Mouse (Mus musculus) layer of hippocampus, adult 9-10 months (tissue): ENCODE data around the gene Mob3c.

ENCODE experiments used
- DNase-seq: peaks from one replicate; pipeline ENCODE4 v3.0.0; 2022; ENCODE audit warnings: low spot score

The Mob3c gene

DNA sequence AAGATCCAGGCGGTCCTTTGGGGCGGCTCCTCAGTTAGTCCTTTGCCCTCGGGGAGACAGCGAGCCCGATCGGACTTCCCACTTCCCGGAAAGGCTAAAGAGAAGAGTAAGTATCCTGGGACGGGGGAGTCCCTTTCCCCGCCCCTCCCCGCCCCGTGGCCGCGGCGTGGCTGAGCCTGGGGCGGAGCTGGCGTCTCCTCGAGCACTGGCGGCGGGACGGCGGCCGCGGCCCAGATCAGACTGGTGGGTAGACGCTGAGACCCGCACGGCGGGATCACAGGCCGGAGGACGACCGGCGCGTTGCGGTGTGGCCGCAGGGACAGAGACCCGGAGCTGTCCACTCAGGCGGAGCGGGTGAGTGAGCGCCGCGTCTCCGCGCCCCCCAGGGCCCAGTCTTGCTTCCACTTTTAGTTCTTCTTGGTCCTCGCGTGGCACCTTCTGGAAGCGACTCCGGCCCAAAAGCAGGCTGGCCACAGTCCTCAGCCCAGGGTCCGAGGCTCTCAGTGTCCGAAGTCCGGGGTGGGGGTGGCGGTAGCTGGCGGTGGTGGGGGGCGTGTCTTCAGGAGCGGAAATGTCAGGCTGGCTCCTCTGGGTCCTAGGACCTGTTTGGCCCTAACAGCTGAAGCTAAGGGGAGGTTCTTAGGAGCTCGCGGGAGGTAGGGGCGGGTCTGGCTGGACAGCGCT is at the start of gene Mob3c:
Mob3c (plus strand) TSS at position 205 of the 684 bp plus-strand sequence.
- no peak for DNase-seq

- no peak for DNase-seq
Observed at GRCm38 (mm10) chr4:115780269-115780668, 47.6 kb upstream of the Mob3c start.

GRCm38 (mm10) chr4:115780918-115781317 is 47.0 kb upstream of the Mob3c start, which contains the start of gene Tex38:
Gene Tex38, minus strand, starts transcription at chr4:115781018.
- DNase-seq: no peak

- no peak for DNase-seq
Observed at GRCm38 (mm10) chr4:115782026-115782805, 45.7 kb upstream of the Mob3c start.

DNA sequence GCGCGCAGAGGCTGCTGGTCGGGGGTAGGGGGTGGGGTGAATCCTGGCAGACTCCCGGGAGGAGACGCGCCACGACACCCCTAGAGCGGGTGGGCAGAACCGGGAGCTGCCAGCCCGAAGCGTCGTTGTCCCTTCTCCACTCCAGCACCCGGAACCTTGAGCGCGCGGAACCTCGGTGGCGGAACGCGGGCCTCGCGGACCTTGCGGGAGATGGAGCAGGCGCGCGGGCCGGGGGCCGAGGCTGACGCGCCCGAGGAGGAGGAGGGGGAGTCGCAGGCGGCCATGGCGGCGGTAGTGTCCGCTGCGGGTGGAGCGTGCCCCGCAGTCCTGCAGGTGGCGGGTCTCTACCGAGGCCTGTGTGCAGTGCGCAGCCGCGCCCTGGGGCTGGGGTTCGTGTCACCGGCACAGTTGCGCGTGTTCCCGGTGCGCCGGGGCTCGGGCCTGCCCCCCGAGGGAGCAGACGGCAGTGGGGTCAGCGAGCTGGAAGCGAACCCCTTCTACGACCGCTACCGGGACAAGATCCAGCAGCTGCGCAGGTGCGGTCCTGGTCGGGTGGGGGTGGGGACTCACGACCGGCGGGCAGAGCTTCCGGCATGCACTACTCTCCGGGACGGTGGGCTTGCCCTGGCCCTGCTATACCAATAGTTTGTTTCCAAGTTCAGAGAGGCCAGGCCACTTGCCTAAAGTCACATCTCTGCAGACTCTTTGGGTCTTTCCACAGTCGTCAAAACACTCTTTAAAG is 43.0 kb upstream of the Mob3c start, which contains the start of gene Atpaf1:
Atpaf1 (plus strand) TSS at position 44 of the 742 bp plus-strand sequence.
- peak; percentile 45 for DNase-seq

- DNase-seq: no peak
Observed at GRCm38 (mm10) chr4:115785511-115786034, 42.3 kb upstream of the Mob3c start.

- no peak for DNase-seq
Observed at GRCm38 (mm10) chr4:115790864-115791263, 37.0 kb upstream of the Mob3c start.

GRCm38 (mm10) chr4:115795360-115795759 is 32.5 kb upstream of the Mob3c start:
- no peak for DNase-seq

DNA sequence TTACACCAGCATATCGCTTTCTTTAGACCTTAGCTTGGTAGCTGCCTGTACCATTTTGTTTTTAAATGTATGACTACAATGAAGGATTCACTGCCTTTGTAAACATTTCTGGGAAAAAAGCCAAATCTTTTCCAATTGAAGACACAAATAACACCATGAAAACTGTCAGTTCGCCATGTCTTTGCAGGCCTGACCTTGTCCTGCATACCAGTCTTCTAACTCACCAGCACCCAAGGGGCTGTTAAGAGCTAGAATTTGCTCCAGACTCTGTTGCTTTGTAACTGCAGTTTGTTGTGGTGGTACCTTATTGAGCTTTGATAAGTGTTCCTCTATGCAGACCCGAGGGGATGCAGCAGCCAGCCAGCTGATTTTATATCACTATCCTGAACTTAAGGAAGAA is 27.9 kb upstream of the Mob3c start:
- DNase-seq: no peak

GRCm38 (mm10) chr4:115812326-115812725 is 15.6 kb upstream of the Mob3c start:
- DNase-seq: no peak

DNA sequence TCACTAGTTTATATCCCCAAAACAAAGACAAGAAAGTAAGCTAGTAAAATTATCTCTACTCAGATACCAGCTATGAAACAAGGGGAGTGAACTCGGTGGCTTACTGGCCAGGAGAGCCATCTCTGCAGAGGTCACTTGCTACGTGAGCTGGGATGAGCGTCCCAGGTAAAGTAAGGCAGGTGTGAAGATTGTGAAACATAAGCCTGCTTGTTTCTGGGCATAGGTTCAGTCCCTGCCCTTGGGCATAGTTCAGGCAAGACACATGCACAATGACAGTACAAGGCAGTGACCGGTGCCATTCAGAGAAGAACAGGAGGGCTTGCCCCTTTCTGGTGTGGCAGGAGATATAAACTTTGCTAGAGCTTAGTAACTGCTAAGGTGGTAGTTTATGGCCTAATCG is 12.3 kb upstream of the Mob3c start:
- no peak for DNase-seq

DNA sequence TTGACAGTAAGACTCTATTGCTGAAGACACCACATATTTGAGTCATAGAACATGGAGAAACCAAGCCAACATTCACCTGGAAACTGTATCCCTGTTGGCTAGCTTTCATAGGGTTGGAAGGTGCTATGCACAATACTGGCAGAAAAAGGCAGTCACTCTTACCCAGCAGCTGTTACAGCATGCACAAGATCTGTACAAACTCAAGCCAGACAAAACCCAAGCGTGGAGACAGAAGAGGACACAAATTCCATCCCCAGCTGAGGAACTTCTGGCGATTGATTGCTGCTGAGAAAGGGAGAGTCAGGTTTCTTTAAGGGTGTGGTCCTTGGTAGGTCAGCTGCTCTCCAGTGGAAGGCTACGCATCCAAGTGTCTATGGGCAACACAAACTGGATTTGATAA is 7.7 kb upstream of the Mob3c start:
- no peak for DNase-seq

DNA sequence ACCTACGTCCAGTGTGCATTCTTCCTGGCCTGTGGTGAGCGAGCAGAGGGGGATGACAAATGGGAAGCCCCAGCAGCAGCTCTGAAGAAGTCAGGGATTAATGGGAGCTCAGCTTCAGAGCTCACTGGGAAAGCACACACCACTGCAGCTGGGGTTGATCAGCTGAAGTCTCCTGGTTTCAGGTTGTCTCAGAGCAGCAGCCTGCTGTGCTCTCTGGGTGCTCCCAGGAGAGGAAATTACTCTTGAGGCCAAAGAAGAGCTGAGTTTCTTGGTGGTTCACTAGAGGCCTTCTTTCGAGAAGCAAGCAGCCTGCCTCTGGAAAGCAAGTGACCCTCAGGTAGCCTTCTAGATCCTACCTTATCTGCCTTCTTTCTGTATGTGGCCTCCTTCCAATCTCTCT is 6.9 kb upstream of the Mob3c start:
- DNase-seq: no peak

- no peak for DNase-seq
Observed at GRCm38 (mm10) chr4:115821431-115821830, 6.5 kb upstream of the Mob3c start.

DNA sequence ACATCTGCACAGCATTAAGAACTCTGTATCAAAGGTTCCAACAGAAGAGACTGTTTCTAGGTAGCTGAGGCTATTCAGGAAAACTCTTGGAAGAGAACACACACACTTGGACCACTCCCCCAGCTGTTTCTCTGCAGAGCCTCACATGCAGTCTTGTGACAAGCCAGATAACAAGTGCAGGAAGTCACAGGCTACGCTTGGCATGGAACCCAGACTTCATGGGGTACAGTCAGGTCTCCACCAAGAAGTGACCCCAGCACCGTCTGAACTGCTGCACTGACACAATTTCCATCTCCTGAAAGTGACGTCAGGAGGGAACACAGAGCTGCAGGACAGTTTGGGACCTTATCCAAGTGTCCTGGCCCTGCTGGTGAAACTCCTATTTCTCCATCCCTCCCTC is 6.0 kb upstream of the Mob3c start:
- DNase-seq: no peak

DNA sequence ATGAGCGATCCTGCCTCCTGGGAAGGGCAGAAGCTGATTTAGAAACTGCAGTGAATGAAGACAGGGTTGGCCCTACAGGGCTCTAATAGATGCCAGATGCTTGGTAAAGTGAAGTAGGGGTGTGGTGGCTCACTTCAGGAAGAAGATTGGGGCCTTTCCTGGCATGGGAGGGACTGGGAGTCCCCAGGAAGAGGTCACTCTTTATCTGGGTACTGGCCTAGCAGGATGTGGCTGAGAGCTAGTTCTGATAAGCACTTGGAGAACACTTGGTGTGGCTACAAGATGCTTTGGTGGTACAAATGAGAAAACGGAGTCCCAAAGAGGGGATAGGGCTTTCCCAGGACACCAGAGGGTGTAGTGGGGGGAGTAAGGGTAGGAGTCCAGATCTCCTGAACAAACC is 3.7 kb upstream of the Mob3c start:
- DNase-seq: no peak

DNA sequence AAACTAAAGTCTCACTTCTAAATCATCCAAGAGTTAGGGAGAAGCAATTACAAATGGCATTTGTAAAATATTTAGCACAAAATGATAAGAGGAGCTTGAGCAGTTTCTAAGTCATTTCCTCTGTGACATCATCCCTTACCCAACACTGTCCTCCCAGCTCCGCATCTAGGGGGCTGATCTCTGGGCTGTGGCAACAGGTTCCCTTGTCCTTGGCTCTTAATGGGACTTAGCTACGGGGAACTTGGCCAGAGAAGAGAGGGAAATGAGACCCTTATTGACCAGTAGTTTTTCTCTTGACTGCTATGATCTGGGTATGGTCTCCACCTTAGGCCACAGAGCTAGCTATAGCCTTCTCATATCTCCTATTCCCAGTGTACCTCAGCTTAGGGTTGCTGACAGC is 2.6 kb upstream of the Mob3c start:
- DNase-seq: no peak

DNA sequence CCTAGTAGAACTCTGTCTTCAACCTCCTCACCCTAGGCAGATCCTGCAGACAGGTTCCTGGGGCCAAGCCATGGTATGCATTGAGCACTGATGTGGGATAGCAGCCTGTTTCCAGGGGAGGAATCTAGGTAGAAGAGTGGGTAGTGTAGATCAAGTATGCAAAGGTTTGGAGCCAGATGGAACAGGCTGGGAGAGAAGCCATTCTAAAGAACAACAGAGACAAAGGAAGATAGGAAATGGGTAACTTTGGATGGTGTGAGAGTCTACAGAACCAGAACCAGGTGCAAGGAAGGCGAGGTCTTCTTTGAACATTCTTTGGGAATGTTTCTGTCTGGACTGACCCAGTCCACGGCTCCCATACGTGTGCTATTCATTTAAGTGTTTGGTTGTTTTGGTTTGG is 826 bp upstream of the Mob3c start:
- DNase-seq: no peak

DNA sequence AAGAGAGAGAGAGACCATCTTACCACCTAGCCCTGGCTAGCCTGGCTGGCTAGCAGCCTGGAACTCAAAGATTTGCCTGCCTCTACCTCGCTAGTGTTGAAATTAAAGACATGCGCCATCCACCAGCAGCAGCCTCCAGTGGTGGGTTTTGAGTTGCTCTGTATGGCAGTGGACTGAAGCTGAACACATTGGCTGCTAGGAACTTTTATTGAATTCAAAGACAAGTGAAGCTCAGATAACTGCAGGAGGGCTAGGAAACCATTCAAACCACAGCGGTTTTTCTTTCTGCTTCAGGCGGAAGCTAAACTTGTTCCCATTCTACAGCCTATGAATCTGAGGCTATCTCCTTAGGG is 381 bp upstream of the Mob3c start:
- no peak for DNase-seq

DNA sequence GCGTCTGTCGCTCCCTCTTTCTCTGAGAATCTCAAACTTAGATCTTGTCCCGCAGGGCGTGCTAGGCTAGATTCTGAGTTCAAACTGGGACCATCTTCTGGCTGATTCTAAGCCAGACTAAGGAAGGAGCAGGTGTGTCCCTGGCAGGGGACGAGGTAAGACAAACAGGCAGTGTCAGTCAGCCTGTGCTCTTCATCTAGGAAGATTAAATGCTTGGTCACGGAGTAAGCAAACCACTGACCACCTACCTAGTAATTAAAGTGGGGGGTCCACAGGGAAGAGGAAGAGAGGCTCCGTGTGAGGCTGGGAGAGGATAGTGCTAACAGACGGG is 645 bp downstream of the Mob3c start:
- no peak for DNase-seq

- DNase-seq: no peak
Observed at GRCm38 (mm10) chr4:115830491-115830890, 2.6 kb downstream of the Mob3c start.

DNA sequence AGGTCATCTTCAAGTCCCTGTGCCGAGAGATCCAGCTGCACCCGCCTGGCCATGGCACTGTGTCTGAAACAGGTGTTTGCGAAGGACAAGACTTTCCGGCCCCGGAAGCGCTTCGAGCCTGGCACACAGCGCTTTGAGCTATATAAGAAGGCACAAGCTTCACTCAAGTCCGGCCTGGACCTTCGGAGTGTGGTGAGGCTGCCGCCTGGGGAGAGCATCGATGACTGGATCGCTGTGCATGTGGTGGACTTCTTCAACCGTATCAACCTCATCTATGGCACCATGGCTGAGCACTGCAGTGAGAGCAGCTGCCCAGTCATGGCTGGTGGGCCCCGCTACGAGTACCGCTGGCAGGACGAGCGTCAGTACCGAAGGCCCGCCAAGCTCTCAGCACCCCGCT is 3.3 kb downstream of the Mob3c start:
- DNase-seq: no peak

GRCm38 (mm10) chr4:115832040-115832439 is 4.1 kb downstream of the Mob3c start:
- DNase-seq: no peak
